Mouse (Mus musculus): ENCODE measurements around the gene Gal3st2c.
"Not testable (repeated sequence)": the region's sequence is repeated elsewhere in the genome, so short reads cannot be mapped to it uniquely, and the experiment has no call there.

Gene Gal3st2c

DNA sequence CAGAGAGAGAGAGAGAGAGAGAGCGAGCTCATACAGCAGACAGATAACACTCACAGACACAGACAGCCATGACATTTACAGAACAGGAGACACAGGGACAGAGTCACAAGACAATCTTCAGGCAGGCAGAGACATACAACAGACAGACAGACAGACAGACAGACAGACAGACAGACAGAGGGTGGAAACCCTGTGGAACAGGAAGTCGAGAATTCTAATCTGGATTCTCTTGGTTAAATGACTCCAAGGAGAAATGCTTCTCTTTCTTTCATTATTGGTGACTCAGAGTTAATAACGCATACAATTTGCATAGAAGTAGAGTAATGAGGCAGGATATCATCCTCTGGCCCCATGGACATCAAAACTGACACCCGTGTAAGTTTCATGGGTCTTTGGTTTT lies 56.2 kb downstream of the Gal3st2c start:
- no peak for DNase-seq

- DNase-seq = no peak
Observed at GRCm38 (mm10) chr1:94051104-94051503, 60.8 kb downstream of the Gal3st2c start.

DNA sequence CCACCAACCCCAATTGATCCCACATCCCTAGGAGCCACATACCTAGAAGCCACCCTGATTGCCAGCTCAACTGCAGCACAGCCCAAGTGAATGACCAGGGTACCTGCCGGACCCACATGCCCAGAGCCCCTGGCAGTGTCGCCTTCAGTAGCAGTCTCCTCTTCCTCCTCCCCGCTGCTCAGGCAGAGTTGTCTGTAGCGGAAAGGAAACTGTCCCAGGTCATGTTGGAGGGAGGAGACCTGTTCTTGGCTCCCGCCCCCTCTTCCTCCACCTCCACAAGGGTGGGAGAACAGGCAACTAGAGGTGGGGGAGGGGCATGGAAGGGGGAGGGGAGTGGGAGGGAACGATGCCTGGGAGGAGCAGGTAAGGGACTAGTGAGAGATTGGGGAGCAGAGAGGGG lies 62.1 kb downstream of the Gal3st2c start, which contains the start of gene Pdcd1:
Gene Pdcd1, minus strand, starts transcription at position 181 of the 400 bp plus-strand sequence.
- no peak for DNase-seq

DNA sequence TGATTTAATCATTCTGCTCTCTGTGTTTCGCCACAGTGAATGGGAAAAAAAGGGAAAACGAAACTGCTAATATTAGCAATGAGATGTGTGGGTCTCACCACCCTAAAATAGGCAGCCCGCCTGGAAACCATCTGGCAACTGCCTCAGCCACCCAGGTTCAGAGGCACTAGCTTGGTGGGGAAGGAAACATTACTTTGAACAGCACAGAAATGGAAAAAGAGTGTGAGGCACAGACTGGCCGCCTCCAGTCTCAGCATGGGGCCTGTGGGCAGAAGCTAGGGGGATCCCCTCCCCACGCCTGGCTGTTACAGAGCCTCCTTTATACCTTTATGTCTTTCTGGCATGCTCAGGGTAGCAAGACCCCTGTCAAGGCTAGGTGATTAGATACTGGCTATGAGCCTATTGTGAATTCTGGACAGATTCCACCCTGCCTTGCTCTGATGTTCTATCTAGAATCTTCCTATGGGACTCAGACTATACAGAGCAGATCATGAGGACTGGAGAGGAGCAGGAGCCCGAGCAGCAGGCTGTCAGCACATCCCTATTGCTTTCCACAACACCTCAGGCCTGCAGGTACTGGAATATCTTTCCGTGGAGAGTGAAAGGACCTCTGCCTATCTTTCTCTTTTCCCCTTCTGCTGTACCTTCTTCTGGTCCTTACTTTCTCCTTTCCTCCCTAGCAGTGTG lies 63.4 kb downstream of the Gal3st2c start:
- no peak for DNase-seq

DNA sequence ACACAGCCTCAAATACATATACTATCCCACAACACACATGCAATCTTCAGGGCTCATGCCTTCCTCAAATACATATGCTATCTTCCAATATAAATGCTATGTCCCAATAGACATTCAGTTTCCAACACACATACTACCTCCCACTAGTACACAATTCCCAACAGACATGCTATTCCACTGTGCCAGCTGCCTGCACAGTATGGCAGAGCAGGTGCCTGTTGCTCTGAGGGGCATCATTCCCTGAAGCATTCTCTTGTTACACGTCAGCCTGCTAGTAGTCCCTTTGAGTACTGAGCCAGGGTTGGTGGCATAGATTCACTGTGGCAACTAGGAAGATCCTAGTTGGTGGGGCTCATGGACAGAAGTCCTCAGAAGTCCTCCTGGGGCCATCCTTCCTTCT lies 64.2 kb downstream of the Gal3st2c start:
- DNase-seq = no peak

DNA sequence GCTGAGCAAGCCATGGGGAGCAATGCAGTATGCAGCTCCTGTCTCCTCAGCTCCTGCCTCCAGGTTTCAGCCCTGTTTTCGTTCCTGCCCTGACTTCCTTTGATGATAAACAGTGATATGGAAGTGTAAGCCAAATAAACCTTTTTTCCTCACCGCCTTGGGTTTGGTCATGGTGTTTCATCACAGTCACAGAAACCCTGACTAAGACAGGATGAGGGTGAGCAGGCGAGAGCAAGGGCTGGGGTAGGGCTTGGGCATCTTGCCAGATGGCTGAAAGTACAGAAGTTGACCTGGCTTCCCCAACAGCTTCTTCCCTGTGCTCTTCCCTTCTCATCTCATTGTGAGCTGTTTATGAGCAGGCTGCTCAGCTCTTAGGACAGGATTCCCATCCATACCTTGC lies 65.7 kb downstream of the Gal3st2c start:
- no peak for DNase-seq

- DNase-seq = no peak
Observed at GRCm38 (mm10) chr1:94057401-94057800, 67.1 kb downstream of the Gal3st2c start.

DNA sequence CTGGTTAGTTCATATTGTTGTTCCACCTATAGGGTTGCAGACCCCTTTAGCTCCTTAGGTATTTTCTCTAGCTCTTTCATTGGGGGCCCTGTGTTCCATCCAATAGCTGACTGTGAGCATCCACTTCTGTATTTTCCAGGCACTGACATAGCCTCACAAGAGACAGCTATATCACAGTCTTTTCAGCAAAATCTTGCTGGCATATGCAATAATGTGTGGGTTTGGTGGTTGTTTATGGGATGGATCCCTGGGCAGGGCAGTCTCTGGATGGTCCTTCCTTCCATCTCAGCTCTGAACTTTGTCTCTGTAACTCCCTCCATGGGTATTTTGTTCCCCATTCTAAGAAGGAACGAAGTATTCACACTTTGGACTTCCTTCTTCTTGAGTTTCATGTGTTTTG lies 68.0 kb downstream of the Gal3st2c start:
- DNase-seq = not testable (repeated sequence)
